Mouse (Mus musculus) bone marrow macrophage, adult 2 months (primary cell): ENCODE measurements around the gene Lrch3. TPM values are rescaled to one million over a fixed set of nuclear protein-coding genes. Genes with fewer than 3 reads are reported as not detected.

Experiments used
- H3K27ac ChIP-seq: 2 replicates; pipeline ENCODE4 v1.5.1; 2012; ENCODE audit warnings: low read depth, low read length; ENCODE audit not compliant: insufficient read depth
- H3K4me1 ChIP-seq: 2 replicates; pipeline ENCODE4 v1.6.1; 2012; ENCODE audit warnings: low read length; ENCODE audit not compliant: control insufficient read depth, insufficient read depth
- H3K4me3 ChIP-seq: 2 replicates; pipeline ENCODE4 v1.5.1; 2012; ENCODE audit warnings: mild to moderate bottlenecking, low read length, moderate library complexity; ENCODE audit not compliant: insufficient read depth
- CTCF ChIP-seq: IDR thresholded peaks from 2 replicates; pipeline ENCODE4 v1.5.1; 2012; ENCODE audit warnings: low read depth, mild to moderate bottlenecking, low read length, moderate library complexity
- POLR2A ChIP-seq: IDR thresholded peaks from 2 replicates; pipeline ENCODE4 v1.6.1; 2012; ENCODE audit warnings: mild to moderate bottlenecking, low read depth, low read length, borderline replicate concordance
- polyA plus RNA-seq: library from polyadenylated mRNA; stranded (reverse); fragments of >200 nt; gene quantifications from 2 replicates; pipeline ENCODE4 v1.2.4, GENCODE M21; 2012; ENCODE audit not compliant: missing spikeins, insufficient read depth, insufficient read length

Gene Lrch3
- polyA plus RNA-seq, 1 experiment = 32.7 TPM

GRCm38 (mm10) chr16:32877343-32878156 lies 36.4 kb upstream of the Lrch3 start, which contains the start of the genes Fyttd1 and Rubcn:
Gene Fyttd1 (plus strand): TSS chr16:32877500.
Gene Rubcn (minus strand): TSS chr16:32877766.
- TF ChIP-seq CTCF (no peak), POLR2A (no peak)
- peaks cover 31% of the 10 kb centered on the region for H3K4me1 ChIP-seq
- peak within 1 kb of the TSS; percentile 55 for H3K27ac ChIP-seq
- peak within 1 kb of the TSS; percentile 83 for H3K4me3 ChIP-seq

GRCm38 (mm10) chr16:32878157-32878598 lies 35.7 kb upstream of the Lrch3 start:
- H3K4me3 ChIP-seq = peak overlapping the region; percentile 83
- no peak overlapping the region for H3K27ac ChIP-seq
- H3K4me1 ChIP-seq = peaks cover 33% of the 10 kb centered on the region
- TF ChIP-seq POLR2A (no peak), CTCF (no peak)

GRCm38 (mm10) chr16:32878972-32879926 lies 34.7 kb upstream of the Lrch3 start:
- Histone ChIP-seq H3K4me1 (peaks cover 30% of the 10 kb centered on the region), H3K4me3 (peak overlapping the region; percentile 83; the same call in 1 of the 2 replicates), H3K27ac (no peak overlapping the region)
- no peak for TF ChIP-seq POLR2A
- TF ChIP-seq CTCF = no peak

GRCm38 (mm10) chr16:32881538-32881937 lies 32.4 kb upstream of the Lrch3 start:
- no peak overlapping the region for H3K27ac ChIP-seq
- TF ChIP-seq POLR2A (no peak), CTCF (no peak)
- H3K4me3 ChIP-seq = no peak overlapping the region
- H3K4me1 ChIP-seq = peaks cover 25% of the 10 kb centered on the region

GRCm38 (mm10) chr16:32887996-32888395 lies 25.9 kb upstream of the Lrch3 start:
- TF ChIP-seq CTCF = no peak
- TF ChIP-seq POLR2A = no peak
- Histone ChIP-seq H3K4me3 (no peak overlapping the region), H3K27ac (no peak overlapping the region), H3K4me1 (no peaks in the 10 kb centered on the region)

- Histone ChIP-seq H3K4me3 (no peak overlapping the region), H3K27ac (no peak overlapping the region), H3K4me1 (no peaks in the 10 kb centered on the region)
- TF ChIP-seq POLR2A (no peak), CTCF (no peak)
Observed at GRCm38 (mm10) chr16:32889881-32890280, 24.0 kb upstream of the Lrch3 start.

GRCm38 (mm10) chr16:32896126-32896525 lies 17.8 kb upstream of the Lrch3 start:
- Histone ChIP-seq H3K4me3 (no peak overlapping the region), H3K27ac (no peak overlapping the region), H3K4me1 (no peaks in the 10 kb centered on the region)
- TF ChIP-seq POLR2A = no peak
- no peak for TF ChIP-seq CTCF

- Histone ChIP-seq H3K4me3 (no peak overlapping the region), H3K27ac (no peak overlapping the region), H3K4me1 (no peaks in the 10 kb centered on the region)
- TF ChIP-seq POLR2A (no peak), CTCF (no peak)
Observed at GRCm38 (mm10) chr16:32901360-32902050, 12.4 kb upstream of the Lrch3 start.

- Histone ChIP-seq H3K4me3 (no peak overlapping the region), H3K27ac (no peak overlapping the region), H3K4me1 (no peaks in the 10 kb centered on the region)
- no peak for TF ChIP-seq POLR2A
- TF ChIP-seq CTCF = no peak
Observed at GRCm38 (mm10) chr16:32902051-32902428, 11.9 kb upstream of the Lrch3 start.
